Mouse (Mus musculus) embryonic facial prominence, embryonic 11.5 days (tissue): Measurements from ENCODE around the gene Selenoo. TPM values are rescaled to one million over a fixed set of nuclear protein-coding genes. Genes with fewer than 3 reads are reported as not detected.

Experiments used
- ATAC-seq: fragments of 200-750 bp; cut with Nextera tagmentation; replicated peaks from 2 replicates; pipeline ENCODE4 v1.8.0; 2017; ENCODE audit warnings: low read depth; ENCODE audit not compliant: insufficient number of reproducible peaks, low FRiP score, low TSS enrichment
- DNase-seq: peaks from one replicate; pipeline ENCODE4 v3.0.0-alpha.2; 2015; ENCODE audit warnings: low spot score
- H3K27ac ChIP-seq: fragments of 300-500 bp; sonication (generic); replicated peaks from 2 replicates; pipeline ENCODE4 v1.5.1; 2014; ENCODE audit warnings: mild to moderate bottlenecking, low read depth, low read length, control low read depth
- H3K27me3 ChIP-seq: fragments of 300-500 bp; sonication (generic); 2 replicates; pipeline ENCODE4 v1.6.1; 2014; ENCODE audit warnings: mild to moderate bottlenecking, low read length, moderate library complexity, mixed read lengths; ENCODE audit not compliant: control insufficient read depth, insufficient read depth
- H3K36me3 ChIP-seq: fragments of 300-500 bp; sonication (generic); replicated peaks from 2 replicates; pipeline ENCODE4 v1.6.1; 2014; ENCODE audit warnings: low read depth, mild to moderate bottlenecking, low read length, moderate library complexity, mixed read lengths; ENCODE audit not compliant: control insufficient read depth, insufficient read depth
- H3K4me1 ChIP-seq: fragments of 300-500 bp; sonication (generic); 2 replicates; pipeline ENCODE4 v1.6.1; 2014; ENCODE audit warnings: low read length, mixed read lengths; ENCODE audit not compliant: control insufficient read depth, insufficient read depth
- H3K4me2 ChIP-seq: fragments of 300-500 bp; sonication (generic); 2 replicates; pipeline ENCODE4 v1.6.1; 2014; ENCODE audit warnings: low read depth, mild to moderate bottlenecking, control low read depth, low read length, moderate library complexity
- H3K4me3 ChIP-seq: fragments of 300-500 bp; sonication (generic); 2 replicates; pipeline ENCODE4 v1.5.1; 2014; ENCODE audit warnings: low read depth, low read length, control low read depth
- H3K9ac ChIP-seq: fragments of 300-500 bp; sonication (generic); replicated peaks from 2 replicates; pipeline ENCODE4 v1.6.1; 2014; ENCODE audit warnings: mild to moderate bottlenecking, control low read depth, low read length
- H3K9me3 ChIP-seq: fragments of 300-500 bp; sonication (generic); replicated peaks from 2 replicates; pipeline ENCODE4 v1.6.1; 2016; ENCODE audit warnings: mild to moderate bottlenecking, low read length, inconsistent platforms, mixed read lengths; ENCODE audit not compliant: control insufficient read depth
- WGBS: fragments of 180-500 bp; shearing (Covaris S2); extraction: QIAGEN DNeasy Blood & Tissue Kit; methylation state at CpG from one replicate; pipeline ENCODE4 v1.1.7; 2014; 5-methylcytosine and 5-hydroxymethylcytosine counted together
- polyA plus RNA-seq: library from polyadenylated mRNA; unstranded; fragments of >200 nt; fragmentation: Nextera tagmentation; extraction: Ambion mirVana; gene quantifications from 2 replicates; pipeline ENCODE4 v1.2.1, GENCODE M21; 2014

Selenoo gene
- polyA plus RNA-seq, 1 experiment from 2014 or later: 17.7 TPM

DNA sequence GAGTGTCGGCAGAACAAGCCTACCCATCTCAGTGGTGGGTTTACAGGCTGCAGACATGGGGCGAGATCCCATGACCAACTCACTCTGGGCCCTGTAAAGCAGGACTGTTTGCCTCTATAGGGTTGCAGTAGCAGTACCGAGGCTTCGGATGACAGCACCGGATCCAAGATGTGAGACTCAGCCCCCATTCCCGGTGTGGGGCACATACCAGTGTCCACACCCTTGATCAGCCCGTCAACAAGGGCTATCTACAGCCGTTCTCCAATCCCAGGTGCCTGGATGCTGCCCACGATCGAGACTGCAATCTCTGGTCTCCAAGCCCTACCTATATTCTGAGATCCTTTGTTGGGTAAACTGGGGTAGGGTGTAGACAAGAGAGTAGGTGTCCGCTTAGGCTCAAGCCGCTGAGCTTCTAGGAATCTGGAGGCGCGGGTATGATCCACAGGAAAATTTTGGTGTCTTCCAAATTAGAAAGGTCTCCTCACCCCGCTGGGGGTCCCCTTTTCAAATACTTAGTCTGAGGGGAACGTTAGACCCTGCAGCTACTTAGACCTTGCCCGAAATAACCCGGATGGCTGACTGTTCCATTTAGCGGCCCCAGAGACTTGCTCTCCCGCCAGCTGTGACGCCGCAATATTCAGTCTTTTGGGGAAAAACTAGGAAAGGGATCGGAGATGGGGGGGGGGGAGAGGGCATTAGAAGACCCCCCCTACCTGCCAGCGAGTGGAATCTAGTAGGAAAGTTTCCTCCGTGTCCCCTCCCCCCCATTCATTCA, 59.8 kb downstream of the Selenoo start:
- Histone ChIP-seq H3K36me3 (no peaks in the 10 kb centered on the region), H3K4me1 (no peaks in the 10 kb centered on the region; the same call in none of the 2 replicates), H3K4me3 (peak overlapping the region; percentile 70), H3K9me3 (no peaks in the 10 kb centered on the region), H3K27ac (peak overlapping the region; percentile 59), H3K4me2 (peak overlapping the region; percentile 95), H3K27me3 (peaks cover 28% of the 10 kb centered on the region), H3K9ac (peak overlapping the region; percentile 79)
- DNase-seq: peak; percentile 45
- ATAC-seq: no peak
- WGBS: 6% methylated on average over 25 of the region's 25 CpGs

DNA sequence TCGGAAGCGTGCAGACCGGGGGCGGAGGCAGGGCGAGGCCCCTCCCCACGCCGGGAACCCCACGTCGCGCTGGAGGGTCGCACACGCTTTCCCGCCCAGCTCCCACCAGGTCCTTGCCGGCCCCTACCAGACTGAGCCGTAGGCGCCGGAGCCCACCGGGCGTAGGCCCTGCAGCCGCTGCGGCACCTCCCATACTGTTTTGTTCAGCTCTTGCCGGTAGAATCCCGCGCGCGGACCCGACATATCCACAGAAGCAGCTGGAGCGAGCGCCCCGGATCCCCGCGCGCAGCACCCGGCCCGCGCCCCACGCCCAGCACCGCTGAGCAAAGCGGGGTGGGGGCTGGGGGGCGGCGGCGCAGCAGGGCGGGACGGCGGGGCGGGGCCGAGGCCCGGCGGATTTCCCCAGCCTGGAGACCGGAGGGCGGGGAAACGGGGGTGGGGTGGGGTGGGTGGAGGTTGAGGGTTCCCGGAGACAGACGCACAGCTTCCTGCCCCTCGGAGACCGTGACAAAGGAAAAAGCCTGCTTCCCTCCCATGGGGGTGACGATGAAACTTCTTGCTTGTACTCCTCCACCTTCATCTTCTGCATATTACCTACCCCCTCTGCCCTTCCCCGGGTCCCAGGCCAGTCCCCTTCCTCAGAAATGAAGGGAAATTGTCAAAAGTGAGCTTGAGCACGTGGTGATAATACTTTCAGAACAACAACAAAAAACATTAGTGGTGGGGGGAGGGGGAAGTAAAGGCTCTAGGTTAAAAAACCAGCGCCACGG, 60.6 kb downstream of the Selenoo start, which contains the start of gene Mapk11:
Gene Mapk11 (minus strand): TSS at position 358 of the 770 bp plus-strand sequence.
- H3K9ac ChIP-seq: peak within 1 kb of the TSS; percentile 79
- under 1% methylated on average over 46 of the region's 61 CpGs for WGBS
- peak within 1 kb of the TSS; percentile 59 for H3K27ac ChIP-seq
- peak within 1 kb of the TSS; percentile 70 for H3K4me3 ChIP-seq
- peaks cover 28% of the 10 kb centered on the region for H3K27me3 ChIP-seq
- H3K9me3 ChIP-seq: no peaks in the 10 kb centered on the region
- peaks cover 5% of the 10 kb centered on the region for H3K36me3 ChIP-seq
- peak within 1 kb of the TSS; percentile 95 for H3K4me2 ChIP-seq
- DNase-seq (peak; percentile 56), ATAC-seq (peak; percentile 54)
- H3K4me1 ChIP-seq: no peaks in the 10 kb centered on the region; the same call in none of the 2 replicates

Other genes starting within 250 kb of the Selenoo start
- 34.5 and 37.4 TPM in 2 replicates for gene Pim3, start 226.9 kb upstream of the Selenoo start, polyA plus RNA-seq
- gene Ttll8, start 134.7 kb upstream of the Selenoo start, polyA plus RNA-seq: not detected in 2 replicates
- 0.82 and 1.1 TPM in 2 replicates for gene Mlc1, start 110.1 kb upstream of the Selenoo start, polyA plus RNA-seq
- gene Mov10l1, start 106.2 kb upstream of the Selenoo start, polyA plus RNA-seq: 0.39 TPM in 1 of 2 replicates, not detected in the other
- gene Panx2, start 29.4 kb upstream of the Selenoo start, polyA plus RNA-seq: 0.24 and 0.28 TPM in 2 replicates
- 38.0 and 43.6 TPM in 2 replicates for gene Trabd, start 14.0 kb upstream of the Selenoo start, polyA plus RNA-seq
- 15.6 and 17.0 TPM in 2 replicates for gene Tubgcp6, start 34.0 kb downstream of the Selenoo start, polyA plus RNA-seq
- 10.3 and 11.3 TPM in 2 replicates for gene Hdac10, start 39.6 kb downstream of the Selenoo start, polyA plus RNA-seq
- gene Mapk12, start 51.6 kb downstream of the Selenoo start, polyA plus RNA-seq: 10.1 and 11.9 TPM in 2 replicates
- 12.7 and 13.5 TPM in 2 replicates for gene Mapk11, start 60.5 kb downstream of the Selenoo start, polyA plus RNA-seq
- gene Plxnb2, start 91.7 kb downstream of the Selenoo start, polyA plus RNA-seq: 113 and 122 TPM in 2 replicates
- gene Dennd6b, start 107.4 kb downstream of the Selenoo start, polyA plus RNA-seq: 14.9 and 18.6 TPM in 2 replicates
- gene Ppp6r2, start 122.5 kb downstream of the Selenoo start, polyA plus RNA-seq: 22.8 and 25.1 TPM in 2 replicates
- 39.0 and 49.7 TPM in 2 replicates for gene Sbf1, start 226.2 kb downstream of the Selenoo start, polyA plus RNA-seq
- 0.26 TPM in 1 of 2 replicates, not detected in the other for gene Adm2, start 233.6 kb downstream of the Selenoo start, polyA plus RNA-seq
- gene Miox, start 245.3 kb downstream of the Selenoo start, polyA plus RNA-seq: not detected in 2 replicates